Mouse (Mus musculus) heart, embryonic 11.5 days (tissue): ENCODE data around the gene Fancc. TPM values are rescaled to one million over a fixed set of nuclear protein-coding genes. Genes with fewer than 3 reads are reported as not detected.
"Not testable (repeated sequence)": the region's sequence is repeated elsewhere in the genome, so short reads cannot be mapped to it uniquely, and the experiment has no call there.

Source experiments
- ATAC-seq: fragments of 200-750 bp; cut with Nextera tagmentation; replicated peaks from 2 replicates; pipeline ENCODE4 v1.8.0; 2017; ENCODE audit warnings: moderate library complexity; ENCODE audit not compliant: insufficient number of reproducible peaks, low FRiP score, low TSS enrichment
- H3K27ac ChIP-seq: fragments of 300-500 bp; sonication (generic); 2 replicates; pipeline ENCODE4 v1.5.1; 2014; ENCODE audit warnings: mild to moderate bottlenecking, low read depth, low read length
- H3K27me3 ChIP-seq: fragments of 300-500 bp; sonication (generic); 2 replicates; pipeline ENCODE4 v1.6.1; 2014; ENCODE audit warnings: mild to moderate bottlenecking, low read length, mixed read lengths; ENCODE audit not compliant: control insufficient read depth, insufficient read depth
- H3K36me3 ChIP-seq: fragments of 300-500 bp; sonication (generic); 2 replicates; pipeline ENCODE4 v1.6.1; 2014; ENCODE audit warnings: mild to moderate bottlenecking, low read length, moderate library complexity, mixed read lengths; ENCODE audit not compliant: control insufficient read depth, insufficient read depth
- H3K4me1 ChIP-seq: fragments of 300-500 bp; sonication (generic); 2 replicates; pipeline ENCODE4 v1.6.1; 2014; ENCODE audit warnings: low read length; ENCODE audit not compliant: control insufficient read depth, insufficient read depth
- H3K4me2 ChIP-seq: fragments of 300-500 bp; sonication (generic); 2 replicates; pipeline ENCODE4 v1.6.1; 2014; ENCODE audit warnings: mild to moderate bottlenecking, moderate library complexity
- H3K4me3 ChIP-seq: fragments of 300-500 bp; sonication (generic); 2 replicates; pipeline ENCODE4 v1.5.1; 2014; ENCODE audit warnings: low read depth, low read length
- H3K9ac ChIP-seq: fragments of 300-500 bp; sonication (generic); 2 replicates; pipeline ENCODE4 v1.6.1; 2014; ENCODE audit warnings: mild to moderate bottlenecking, low read depth, low read length, moderate library complexity
- H3K9me3 ChIP-seq: fragments of 300-500 bp; sonication (generic); replicated peaks from 2 replicates; pipeline ENCODE4 v1.6.1; 2016; ENCODE audit warnings: low read length; ENCODE audit not compliant: control insufficient read depth
- WGBS: fragments of 180-500 bp; shearing (Covaris S2); extraction: QIAGEN DNeasy Blood & Tissue Kit; methylation state at CpG from one replicate; pipeline ENCODE4 v1.1.7; 2014; ENCODE audit not compliant: insufficient replicate concordance; 5-methylcytosine and 5-hydroxymethylcytosine counted together
- polyA plus RNA-seq: library from polyadenylated mRNA; unstranded; fragments of >200 nt; fragmentation: Nextera tagmentation; extraction: Ambion mirVana; gene quantifications from 2 replicates; pipeline ENCODE4 v1.2.1, GENCODE M21; 2014

The Fancc gene
- polyA plus RNA-seq, 1 experiment from 2014 or later, result 12.3 TPM

DNA sequence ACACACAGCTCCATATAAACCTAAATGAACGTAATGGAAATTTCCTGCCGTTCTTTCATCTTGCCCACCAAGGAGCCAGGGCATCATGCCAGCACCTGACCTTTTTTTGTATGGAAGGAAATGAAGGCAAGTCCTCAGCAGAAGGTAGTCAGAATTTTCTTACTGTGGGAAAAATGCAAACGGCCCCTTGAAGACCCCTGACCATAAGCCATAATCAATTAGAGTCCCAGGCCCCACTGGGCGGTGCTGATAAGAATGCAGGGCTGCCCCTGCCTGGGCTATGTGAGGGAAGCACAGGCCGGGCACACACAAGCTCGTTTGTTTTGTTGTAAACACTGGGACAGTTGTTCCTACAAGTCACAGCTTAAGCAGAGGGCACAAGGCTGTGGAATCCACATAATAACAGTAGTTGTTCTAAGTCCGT lies 179.4 kb downstream of the Fancc start:
- peaks cover 9% of the 10 kb centered on the region for H3K4me1 ChIP-seq
- H3K4me3 ChIP-seq, result no peak overlapping the region
- H3K27me3 ChIP-seq, result no peaks in the 10 kb centered on the region
- WGBS, result 49% methylated on average over 7 of the region's 7 CpGs
- no peak overlapping the region for H3K9ac ChIP-seq
- H3K36me3 ChIP-seq, result no peaks in the 10 kb centered on the region
- no peak overlapping the region for H3K4me2 ChIP-seq
- ATAC-seq, result no peak
- H3K9me3 ChIP-seq, result no peaks in the 10 kb centered on the region
- no peak overlapping the region for H3K27ac ChIP-seq

DNA sequence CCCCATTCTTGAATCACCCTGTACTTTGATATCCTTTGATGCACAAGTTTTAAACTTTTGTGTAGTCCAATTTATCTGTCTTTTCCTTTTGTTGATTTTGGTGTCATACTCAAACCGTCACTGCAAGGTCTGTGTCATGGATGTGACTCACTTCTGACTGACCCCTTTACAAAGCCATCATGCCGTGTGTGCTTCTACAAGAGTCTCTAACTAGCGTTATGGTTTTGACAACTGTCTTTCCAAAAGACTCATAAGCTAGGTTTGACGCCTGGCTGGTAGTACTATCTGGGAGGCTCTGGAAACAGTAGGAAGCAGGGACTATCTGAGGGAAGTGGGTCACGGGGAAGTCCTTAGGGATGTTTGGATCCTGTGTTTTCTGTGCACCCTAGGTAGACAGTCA lies 180.7 kb downstream of the Fancc start:
- Histone ChIP-seq H3K9ac (no peak overlapping the region), H3K27ac (no peak overlapping the region), H3K9me3 (no peaks in the 10 kb centered on the region), H3K4me3 (no peak overlapping the region), H3K4me2 (no peak overlapping the region), H3K4me1 (peaks cover 12% of the 10 kb centered on the region), H3K27me3 (no peaks in the 10 kb centered on the region), H3K36me3 (no peaks in the 10 kb centered on the region)
- ATAC-seq, result no peak
- whole genome bisulfite sequencing, result 81% methylated on average over 5 of the region's 5 CpGs

DNA sequence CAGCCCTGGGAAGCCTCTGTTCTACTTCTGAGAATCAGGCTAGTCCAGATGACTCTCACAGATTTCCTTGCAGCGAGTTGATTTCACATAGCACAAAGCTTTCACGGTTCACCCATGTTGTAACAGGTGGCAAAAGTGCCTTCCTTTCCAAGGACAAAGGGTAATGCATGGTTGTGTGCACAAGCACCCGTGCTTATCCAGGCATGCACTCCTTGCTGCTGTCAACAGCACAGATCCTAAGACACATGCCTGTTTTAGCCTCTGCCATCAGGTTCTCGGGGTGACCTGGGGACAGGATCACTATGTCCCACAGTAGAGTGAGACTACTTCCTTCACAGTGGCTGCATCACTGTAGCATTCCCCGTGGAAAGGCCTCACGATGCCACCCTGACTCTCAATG lies 181.3 kb downstream of the Fancc start:
- ATAC-seq, result no peak
- 76% methylated on average over 6 of the region's 6 CpGs for WGBS
- H3K4me1 ChIP-seq, result peaks cover 12% of the 10 kb centered on the region
- no peaks in the 10 kb centered on the region for H3K36me3 ChIP-seq
- H3K4me2 ChIP-seq, result no peak overlapping the region
- H3K9me3 ChIP-seq, result no peaks in the 10 kb centered on the region
- no peaks in the 10 kb centered on the region for H3K27me3 ChIP-seq
- no peak overlapping the region for H3K4me3 ChIP-seq
- no peak overlapping the region for H3K27ac ChIP-seq
- no peak overlapping the region for H3K9ac ChIP-seq

DNA sequence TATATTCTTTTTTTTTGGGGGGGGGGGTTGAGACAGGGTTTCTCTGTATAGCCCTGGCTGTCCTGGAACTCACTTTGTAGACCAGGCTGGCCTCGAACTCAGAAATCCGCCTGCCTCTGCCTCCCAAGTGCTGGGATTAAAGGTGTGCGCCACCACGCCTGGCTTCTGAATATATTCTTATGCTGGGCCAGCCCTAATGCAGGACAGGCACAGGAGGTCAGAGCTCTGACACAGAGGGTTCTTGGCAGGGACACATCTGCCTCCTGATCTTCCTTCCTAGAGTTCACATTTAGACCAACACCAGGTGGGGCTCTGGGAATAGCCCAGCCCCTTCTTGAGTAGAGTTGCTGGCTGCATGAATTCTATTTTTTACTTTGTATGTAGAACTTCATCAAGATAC lies 182.0 kb downstream of the Fancc start:
- not testable (repeated sequence) for H3K4me3 ChIP-seq, H3K9ac ChIP-seq, ATAC-seq, H3K9me3 ChIP-seq, H3K4me2 ChIP-seq, H3K27ac ChIP-seq, H3K36me3 ChIP-seq, H3K27me3 ChIP-seq
- 90% methylated on average over 3 of the region's 4 CpGs for WGBS
- peaks cover 12% of the 10 kb centered on the region for H3K4me1 ChIP-seq

DNA sequence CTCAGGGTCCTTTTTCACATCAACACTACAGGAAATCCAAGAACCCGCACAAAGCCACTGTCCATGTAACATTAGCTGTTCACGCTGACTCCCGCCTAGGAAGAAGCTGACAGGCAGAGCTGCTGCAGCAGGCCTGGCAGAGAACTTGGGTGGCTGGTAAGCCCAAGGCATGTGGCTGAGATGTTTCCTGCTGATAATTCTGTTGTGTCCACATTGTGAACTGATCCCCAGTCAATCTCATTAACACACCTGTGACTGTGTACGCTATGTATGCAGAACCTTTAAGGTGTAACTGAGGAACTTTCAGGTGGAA lies 182.5 kb downstream of the Fancc start:
- Histone ChIP-seq H3K4me1 (peaks cover 12% of the 10 kb centered on the region), H3K27me3 (no peaks in the 10 kb centered on the region), H3K4me3 (no peak overlapping the region), H3K27ac (no peak overlapping the region), H3K4me2 (no peak overlapping the region), H3K9me3 (no peaks in the 10 kb centered on the region), H3K9ac (no peak overlapping the region), H3K36me3 (no peaks in the 10 kb centered on the region)
- no peak for ATAC-seq
- WGBS, result 71% methylated on average over 4 of the region's 4 CpGs

DNA sequence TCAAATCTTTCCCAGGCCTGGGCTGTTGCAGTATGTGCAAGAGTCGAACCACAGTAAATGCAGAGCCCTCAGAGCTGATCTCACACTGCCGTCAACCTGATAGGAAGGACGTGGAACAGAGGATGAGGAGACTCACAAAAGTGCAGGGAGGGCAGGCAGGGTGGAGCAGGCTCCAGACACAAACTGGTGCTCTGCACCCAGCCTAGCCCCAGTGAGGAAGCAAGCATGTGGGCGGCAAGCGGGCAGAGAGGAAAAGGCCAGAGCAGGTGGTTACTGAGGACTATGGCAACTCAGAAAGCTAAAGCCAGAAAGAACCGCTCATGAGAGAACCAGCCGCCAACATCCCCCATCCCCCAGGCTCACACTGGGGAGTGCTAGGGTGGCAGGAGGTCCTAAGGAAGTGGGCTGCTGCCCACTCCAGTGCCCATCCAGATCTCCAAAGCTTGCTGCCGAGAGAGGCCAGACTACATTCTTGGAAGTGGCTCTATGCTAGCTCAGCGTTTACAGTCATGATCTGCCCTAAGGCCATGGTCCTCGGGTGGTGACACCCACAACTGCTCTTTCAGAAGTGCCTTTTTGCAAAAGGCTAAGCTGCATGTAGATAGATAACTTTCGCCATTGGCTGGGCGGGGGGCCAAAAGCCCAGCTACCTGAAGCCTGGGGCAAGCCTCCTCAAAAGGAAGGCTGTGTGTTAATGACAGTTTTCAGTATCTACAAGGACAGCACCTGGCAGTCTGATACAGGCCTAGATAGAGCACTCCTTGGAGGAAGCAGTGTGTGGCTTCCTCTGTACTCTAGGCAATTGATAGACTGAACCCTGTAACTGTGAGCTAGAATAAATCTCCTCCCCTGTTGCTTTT lies 183.1 kb downstream of the Fancc start:
- no peak overlapping the region for H3K9ac ChIP-seq
- no peaks in the 10 kb centered on the region for H3K9me3 ChIP-seq
- H3K4me3 ChIP-seq, result no peak overlapping the region
- H3K36me3 ChIP-seq, result no peaks in the 10 kb centered on the region
- no peak for ATAC-seq
- H3K4me2 ChIP-seq, result no peak overlapping the region
- WGBS, result 76% methylated on average over 12 of the region's 12 CpGs
- H3K27ac ChIP-seq, result no peak overlapping the region
- peaks cover 15% of the 10 kb centered on the region for H3K4me1 ChIP-seq
- no peaks in the 10 kb centered on the region for H3K27me3 ChIP-seq

DNA sequence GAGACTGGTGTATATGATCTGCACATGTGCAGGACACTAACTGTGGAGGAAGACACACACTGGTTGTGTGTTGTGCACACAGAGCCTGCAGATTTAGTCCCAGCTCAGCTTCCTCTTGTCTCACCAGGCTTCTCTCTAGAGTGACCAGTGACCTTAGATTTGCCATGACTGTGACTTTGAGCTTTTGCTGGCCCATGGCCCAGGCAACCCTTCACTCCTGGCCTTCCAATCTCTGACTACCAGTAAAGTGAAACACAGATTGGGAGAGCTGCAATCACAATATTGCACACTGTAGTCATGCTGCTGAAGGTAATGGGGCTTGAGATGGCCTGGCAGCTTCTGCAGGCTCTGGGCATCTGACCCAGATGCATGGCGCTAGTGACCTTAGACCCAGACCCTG lies 183.8 kb downstream of the Fancc start:
- H3K4me2 ChIP-seq, result no peak overlapping the region
- H3K36me3 ChIP-seq, result no peaks in the 10 kb centered on the region
- peaks cover 22% of the 10 kb centered on the region for H3K4me1 ChIP-seq
- no peak overlapping the region for H3K9ac ChIP-seq
- H3K4me3 ChIP-seq, result no peak overlapping the region
- no peak for ATAC-seq
- H3K27me3 ChIP-seq, result no peaks in the 10 kb centered on the region
- H3K27ac ChIP-seq, result no peak overlapping the region
- 89% methylated on average over 1 of the region's 1 CpGs for WGBS
- H3K9me3 ChIP-seq, result no peaks in the 10 kb centered on the region

DNA sequence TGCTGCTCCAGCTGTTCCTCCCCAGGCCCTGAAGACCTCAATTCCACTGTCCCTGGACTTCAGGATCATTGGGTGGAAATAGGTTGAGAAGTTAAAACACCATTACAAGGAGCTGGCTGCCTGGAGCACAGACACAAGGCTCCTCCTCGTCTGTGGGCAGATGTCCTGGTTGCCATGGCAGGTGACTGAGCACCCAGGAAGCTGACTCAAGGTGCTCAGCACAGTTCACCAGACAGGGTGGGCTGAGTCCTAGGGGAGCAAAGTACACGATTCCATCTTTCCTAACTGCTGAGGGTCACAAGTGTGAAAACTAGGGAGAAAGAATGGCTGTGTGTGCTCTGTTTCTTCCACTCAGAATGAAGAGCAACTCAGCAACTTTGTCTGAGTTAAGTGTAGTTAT lies 185.9 kb downstream of the Fancc start:
- no peak overlapping the region for H3K27ac ChIP-seq
- H3K9ac ChIP-seq, result no peak overlapping the region
- no peak for ATAC-seq
- no peaks in the 10 kb centered on the region for H3K9me3 ChIP-seq
- H3K27me3 ChIP-seq, result no peaks in the 10 kb centered on the region
- no peak overlapping the region for H3K4me2 ChIP-seq
- WGBS, result 72% methylated on average over 2 of the region's 2 CpGs
- no peaks in the 10 kb centered on the region for H3K36me3 ChIP-seq
- H3K4me3 ChIP-seq, result no peak overlapping the region
- H3K4me1 ChIP-seq, result peaks cover 22% of the 10 kb centered on the region

DNA sequence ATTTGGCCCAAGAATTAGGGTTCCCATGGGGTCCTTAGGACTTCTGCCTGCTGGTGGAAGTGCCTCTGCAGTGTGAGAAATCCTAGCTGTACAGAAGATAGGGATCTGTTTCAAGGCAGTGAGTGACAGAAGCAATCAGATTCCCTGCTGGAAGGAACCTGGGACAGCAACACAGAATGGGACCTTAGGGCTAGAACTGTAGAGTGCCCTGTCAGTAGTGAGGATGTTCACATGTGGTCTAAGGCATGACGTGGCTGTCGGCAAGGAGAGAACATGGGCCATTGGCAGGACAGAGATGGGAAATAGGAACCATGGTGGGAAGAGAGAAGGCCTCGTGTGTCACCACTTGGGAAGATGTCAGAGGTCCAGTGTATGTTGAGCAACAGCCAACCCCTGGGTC lies 187.5 kb downstream of the Fancc start:
- 74% methylated on average over 3 of the region's 3 CpGs for WGBS

More for the DNA sequence above, 187.5 kb downstream of the Fancc start:
- Histone ChIP-seq H3K27ac (no peak overlapping the region), H3K9ac (no peak overlapping the region), H3K36me3 (0 out of 2 replicates have a peak, but pooled peaks cover 5% of the 10 kb centered on the region), H3K4me3 (no peak overlapping the region), H3K4me1 (peaks cover 22% of the 10 kb centered on the region), H3K4me2 (no peak overlapping the region), H3K27me3 (no peaks in the 10 kb centered on the region), H3K9me3 (no peaks in the 10 kb centered on the region)
- no peak for ATAC-seq
